Mouse (Mus musculus) megakaryocyte, embryonic 14.5 days (primary cell): Measurements from ENCODE around the gene Hddc3. TPM values are rescaled to one million over a fixed set of nuclear protein-coding genes. Genes with fewer than 3 reads are reported as not detected.

Experiments used
- H3K27me3 ChIP-seq: replicated peaks from 2 replicates; pipeline ENCODE3; 2012; ENCODE audit warnings: inconsistent platforms
- H3K36me3 ChIP-seq: replicated peaks from 2 replicates; pipeline ENCODE3; 2012; ENCODE audit warnings: low read length, inconsistent platforms, mixed read lengths
- H3K4me1 ChIP-seq: 2 replicates; pipeline ENCODE4 v1.6.1; 2012; ENCODE audit warnings: inconsistent platforms
- H3K4me3 ChIP-seq: replicated peaks from 2 replicates; pipeline ENCODE3; 2012; ENCODE audit warnings: moderate library complexity, mild to moderate bottlenecking, inconsistent platforms
- H3K9me3 ChIP-seq: 2 replicates; pipeline ENCODE4 v1.6.1; 2012; ENCODE audit warnings: inconsistent platforms
- FLI1 ChIP-seq: IDR thresholded peaks from 2 replicates; pipeline ENCODE4 v1.6.1; 2012; ENCODE audit warnings: low read length, inconsistent platforms, mixed read lengths
- GATA1 ChIP-seq: IDR thresholded peaks from 3 replicates; pipeline ENCODE4 v1.6.1; 2012; ENCODE audit warnings: mixed read lengths, low read length, inconsistent platforms, borderline replicate concordance
- polyA plus RNA-seq: library from polyadenylated mRNA; stranded (reverse); fragments of >175 nt; gene quantifications from 2 replicates; pipeline ENCODE4 v1.2.3, GENCODE M21; 2012; ENCODE audit warnings: low replicate concordance; ENCODE audit not compliant: insufficient read depth

Gene Hddc3
- polyA plus RNA-seq, 1 experiment, result 104 TPM

DNA sequence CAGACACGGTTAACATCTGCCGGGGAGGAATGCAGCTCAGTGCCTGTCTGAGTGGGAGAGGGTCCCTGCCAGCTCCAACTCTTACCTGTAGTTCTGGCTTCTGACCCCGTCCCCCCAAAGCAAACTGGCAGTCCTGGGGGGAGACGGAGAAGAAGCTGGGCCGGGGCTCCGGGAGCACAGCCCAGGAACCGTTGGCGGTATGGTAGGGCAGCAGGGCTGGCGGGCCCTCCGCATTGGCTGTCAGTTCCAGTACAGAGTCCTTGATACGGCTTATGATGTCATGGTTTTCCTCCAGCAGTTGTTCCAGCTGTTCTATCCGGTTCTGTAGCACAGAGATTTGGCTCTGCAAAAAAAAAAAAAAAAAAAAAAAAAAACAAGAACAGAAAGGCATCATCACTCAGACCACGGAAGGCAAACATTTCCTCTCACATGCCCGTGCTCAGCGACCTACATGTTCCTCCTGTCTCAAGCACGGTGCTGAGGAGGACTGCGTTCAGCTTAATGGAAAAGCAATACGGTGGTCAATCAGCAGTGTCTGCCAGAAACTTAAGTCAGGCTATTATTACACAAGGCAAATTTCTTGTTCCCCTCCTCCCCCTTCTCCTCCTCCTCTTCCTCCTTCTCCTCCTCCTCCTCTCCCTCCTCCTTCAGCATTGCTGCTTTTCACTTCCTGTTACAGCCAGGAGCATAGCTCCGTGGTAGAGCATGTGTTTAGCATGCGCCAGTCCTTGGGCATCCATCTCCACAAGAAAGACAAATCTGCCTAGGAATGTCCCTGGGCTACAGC, 25.9 kb downstream of the Hddc3 start:
- peaks cover 76% of the 10 kb centered on the region for H3K4me1 ChIP-seq

DNA sequence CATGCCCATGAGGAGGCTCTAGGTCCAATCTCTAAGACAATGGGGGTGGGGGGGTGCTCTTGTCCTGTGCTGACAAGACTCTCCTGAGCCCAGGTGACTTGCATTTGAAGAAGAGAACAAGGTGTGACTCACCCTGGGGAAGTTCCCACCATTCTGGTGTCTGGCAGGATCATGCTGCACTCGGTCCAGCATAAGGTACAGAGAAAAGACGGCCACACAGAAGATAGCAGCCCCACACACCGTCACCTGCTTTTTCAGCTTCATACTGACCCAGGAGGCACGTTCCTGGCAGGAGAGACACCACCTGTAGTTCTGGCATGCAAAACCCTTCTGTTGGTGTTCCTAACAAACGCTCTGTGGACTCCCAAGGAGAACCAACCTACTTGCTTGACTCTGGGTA, 26.6 kb downstream of the Hddc3 start:
- H3K4me1 ChIP-seq, result peaks cover 79% of the 10 kb centered on the region
- no peak for TF ChIP-seq GATA1
- no peak for TF ChIP-seq FLI1
- no peaks in the 10 kb centered on the region for H3K27me3 ChIP-seq
- peaks cover 46% of the 10 kb centered on the region for H3K36me3 ChIP-seq
- H3K9me3 ChIP-seq, result no peaks in the 10 kb centered on the region
- H3K4me3 ChIP-seq, result peak overlapping the region; percentile 97

More for the DNA sequence above, 25.9 kb downstream of the Hddc3 start:
- no peaks in the 10 kb centered on the region for H3K9me3 ChIP-seq
- H3K4me3 ChIP-seq, result peak overlapping the region; percentile 97
- H3K36me3 ChIP-seq, result peaks cover 52% of the 10 kb centered on the region
- TF ChIP-seq GATA1 (0 out of 3 replicates have a peak, but pooled peaks have one; percentile 6), FLI1 (no peak)
- H3K27me3 ChIP-seq, result no peaks in the 10 kb centered on the region

DNA sequence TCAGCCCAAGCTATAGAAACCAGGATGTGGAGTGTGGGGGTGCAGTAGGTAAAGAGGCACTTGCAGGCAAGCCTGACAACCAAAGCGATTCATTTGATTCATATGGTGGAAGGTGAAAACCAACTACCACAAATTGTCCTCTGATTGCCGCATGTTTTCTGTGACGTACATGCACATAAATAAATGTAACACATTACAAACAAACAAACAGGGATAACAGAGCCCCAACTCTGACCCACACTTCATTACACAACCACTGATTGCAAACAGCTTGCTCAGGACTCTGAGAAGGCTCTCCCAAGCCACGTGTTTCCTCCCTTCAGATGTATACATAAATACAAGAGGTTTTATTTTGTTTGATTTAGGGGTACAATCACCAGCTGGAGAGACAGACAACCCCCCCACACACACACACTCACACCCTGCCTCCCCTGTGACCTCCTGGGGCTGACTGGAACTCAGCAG, 27.1 kb downstream of the Hddc3 start:
- H3K4me1 ChIP-seq, result peaks cover 84% of the 10 kb centered on the region

DNA sequence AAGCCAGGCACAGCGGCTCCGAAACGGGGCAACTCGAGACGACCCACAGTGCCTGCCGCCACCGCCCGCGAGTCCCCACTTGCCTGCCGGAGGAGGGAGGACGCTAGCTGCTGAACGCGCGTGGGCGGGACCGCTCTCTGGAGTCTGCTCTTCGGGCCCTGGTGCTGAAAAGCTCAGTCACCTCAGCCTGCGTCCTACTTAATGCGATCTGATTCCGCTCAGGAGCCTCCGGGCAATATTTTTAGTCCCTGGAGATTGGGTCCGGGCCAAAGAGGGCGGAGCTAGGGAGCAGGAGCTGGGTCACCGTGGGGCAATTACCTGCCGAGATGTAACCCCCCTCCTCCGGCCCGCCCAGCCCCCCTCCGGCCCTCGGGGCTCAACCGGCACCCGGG, 27.7 kb downstream of the Hddc3 start:
- H3K4me3 ChIP-seq, result peak overlapping the region; percentile 97
- peaks cover 91% of the 10 kb centered on the region for H3K4me1 ChIP-seq
- H3K27me3 ChIP-seq, result no peaks in the 10 kb centered on the region
- peaks cover 38% of the 10 kb centered on the region for H3K36me3 ChIP-seq
- H3K9me3 ChIP-seq, result no peaks in the 10 kb centered on the region
- TF ChIP-seq GATA1 (no peak), FLI1 (no peak)

More for the DNA sequence above, 27.1 kb downstream of the Hddc3 start:
- TF ChIP-seq GATA1 (no peak), FLI1 (no peak)
- Histone ChIP-seq H3K4me3 (peak overlapping the region; percentile 97), H3K27me3 (no peaks in the 10 kb centered on the region), H3K9me3 (no peaks in the 10 kb centered on the region), H3K36me3 (peaks cover 41% of the 10 kb centered on the region)

DNA sequence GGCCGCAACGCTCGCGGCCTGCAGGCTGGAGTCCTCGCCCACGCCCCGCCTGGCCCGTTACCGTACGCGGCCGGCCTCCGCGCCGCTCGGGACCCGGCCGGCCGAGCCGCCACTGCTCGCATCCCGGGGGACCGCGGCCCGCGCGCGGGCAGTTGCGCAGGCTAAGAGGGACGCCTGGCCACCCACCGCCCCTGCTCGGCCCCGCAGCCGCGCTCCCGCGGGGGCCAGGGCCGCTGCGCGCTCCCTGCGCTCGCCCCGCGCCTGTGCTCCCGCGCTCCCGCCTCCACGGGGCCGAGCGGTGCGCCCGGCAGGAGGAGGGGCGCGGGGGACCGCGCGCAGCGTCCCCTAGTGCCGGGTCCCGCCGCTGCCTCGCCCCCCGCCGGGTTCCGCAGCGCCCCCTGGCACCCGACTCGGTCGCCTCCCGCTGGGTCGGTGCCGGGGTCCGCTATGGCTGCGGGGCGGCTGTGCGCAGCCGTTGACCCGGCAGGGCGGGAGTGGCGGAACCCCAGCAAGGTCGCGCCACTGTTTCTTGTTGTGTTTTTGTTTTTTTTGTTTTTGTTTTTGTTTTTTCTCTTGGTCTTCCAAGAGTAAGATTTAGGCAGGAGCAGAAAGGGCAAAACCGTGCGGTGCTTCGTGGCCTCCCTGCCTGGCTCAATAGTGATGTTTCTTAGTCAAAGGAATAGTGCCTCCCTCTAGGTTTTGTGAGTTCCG, 28.3 kb downstream of the Hddc3 start, which contains the start of gene Man2a2:
TSS of gene Man2a2 (minus strand) at position 335 of the 711 bp plus-strand sequence.
- peaks cover 92% of the 10 kb centered on the region for H3K4me1 ChIP-seq
- TF ChIP-seq GATA1, result no peak
- TF ChIP-seq FLI1, result no peak
- no peaks in the 10 kb centered on the region for H3K9me3 ChIP-seq
- H3K27me3 ChIP-seq, result no peaks in the 10 kb centered on the region
- H3K36me3 ChIP-seq, result peaks cover 34% of the 10 kb centered on the region
- H3K4me3 ChIP-seq, result peak within 1 kb of the TSS; percentile 97

DNA sequence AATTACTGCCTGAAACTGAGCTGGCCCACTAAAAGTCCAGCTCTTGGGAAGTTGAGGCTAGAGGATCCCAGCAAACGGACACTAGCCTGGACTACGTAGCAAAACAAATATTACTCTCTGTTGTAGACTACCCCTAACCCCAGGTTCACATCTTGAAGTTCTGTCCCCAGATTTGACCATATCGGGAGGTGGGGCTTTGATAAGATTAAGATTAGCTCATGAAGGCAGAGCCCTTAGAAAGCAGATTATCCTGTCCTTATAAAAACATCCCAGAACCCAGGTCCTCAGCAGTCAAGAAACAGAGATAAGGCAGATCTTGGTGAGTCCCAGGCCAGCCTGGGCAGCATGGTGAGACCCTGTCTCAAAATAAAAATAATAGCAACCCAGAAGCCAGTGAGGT, 29.3 kb downstream of the Hddc3 start:
- peaks cover 34% of the 10 kb centered on the region for H3K36me3 ChIP-seq
- H3K4me1 ChIP-seq, result peaks cover 92% of the 10 kb centered on the region
- TF ChIP-seq GATA1 (no peak), FLI1 (no peak)
- H3K9me3 ChIP-seq, result no peaks in the 10 kb centered on the region
- H3K4me3 ChIP-seq, result no peak overlapping the region
- H3K27me3 ChIP-seq, result no peaks in the 10 kb centered on the region

DNA sequence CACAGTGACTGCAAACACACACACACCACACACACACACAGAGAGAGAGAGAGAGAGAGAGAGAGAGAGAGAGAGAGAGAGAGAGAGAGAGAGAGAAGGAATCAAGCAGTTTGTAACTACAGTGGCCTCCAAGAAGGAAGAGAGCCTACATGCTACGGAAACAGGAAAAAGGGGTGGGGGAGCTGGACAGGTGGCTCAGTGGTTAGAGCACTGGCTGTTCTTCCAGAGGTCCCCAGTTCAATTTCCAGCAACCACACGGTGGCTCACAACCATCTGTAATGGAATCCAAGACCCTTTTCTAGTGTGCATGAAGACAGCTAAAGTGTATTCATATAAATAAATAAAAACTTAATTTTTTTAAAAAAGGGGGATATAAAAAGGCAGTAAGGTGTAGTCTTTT, 29.8 kb downstream of the Hddc3 start:
- Histone ChIP-seq H3K4me3 (no peak overlapping the region), H3K27me3 (no peaks in the 10 kb centered on the region), H3K9me3 (no peaks in the 10 kb centered on the region), H3K4me1 (peaks cover 92% of the 10 kb centered on the region), H3K36me3 (peaks cover 34% of the 10 kb centered on the region)
- TF ChIP-seq GATA1 (no peak), FLI1 (no peak)

DNA sequence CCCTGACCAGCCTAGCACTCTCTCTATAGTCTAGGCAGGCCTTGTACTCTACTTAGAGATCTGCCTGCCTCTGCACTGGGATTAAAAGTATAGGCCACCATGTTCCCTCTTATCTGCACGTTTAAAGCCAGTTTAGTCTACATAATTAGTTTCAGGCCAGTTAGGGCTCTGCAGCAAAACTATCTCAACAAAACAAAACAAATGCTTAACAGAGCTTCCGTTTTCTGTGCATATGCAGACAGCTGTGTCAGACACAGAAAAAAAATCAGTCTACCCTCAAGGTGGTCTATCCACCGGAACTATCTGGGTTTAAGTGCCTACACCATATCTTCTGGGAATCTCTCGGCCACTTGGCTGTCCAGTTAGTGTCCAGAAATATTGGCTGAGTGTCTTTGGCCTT, 30.4 kb downstream of the Hddc3 start:
- H3K27me3 ChIP-seq, result no peaks in the 10 kb centered on the region
- peaks cover 34% of the 10 kb centered on the region for H3K36me3 ChIP-seq
- H3K4me1 ChIP-seq, result peaks cover 89% of the 10 kb centered on the region
- H3K4me3 ChIP-seq, result peak overlapping the region; percentile 6
- no peaks in the 10 kb centered on the region for H3K9me3 ChIP-seq
- TF ChIP-seq FLI1 (no peak), GATA1 (no peak)

DNA sequence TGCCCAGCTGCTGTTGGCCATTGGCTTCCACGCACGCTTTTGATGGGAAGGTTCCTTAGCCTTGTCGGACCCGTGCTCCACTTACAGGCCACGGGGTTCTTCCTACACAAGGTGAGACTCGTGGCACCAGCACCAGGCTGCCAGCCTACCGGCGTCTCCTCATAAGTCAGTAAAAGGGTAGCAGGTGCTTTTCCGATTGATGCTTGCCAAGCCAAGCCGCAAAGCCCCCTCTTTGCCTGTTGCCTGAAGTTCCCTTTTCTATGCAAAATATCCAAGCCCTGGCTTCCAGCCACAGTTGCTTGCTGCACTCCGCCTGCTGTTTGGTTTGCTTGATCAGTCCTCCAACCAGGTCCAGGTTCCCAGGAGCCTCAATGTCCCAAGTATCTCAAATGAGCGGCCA, 30.9 kb downstream of the Hddc3 start:
- H3K4me1 ChIP-seq, result peaks cover 89% of the 10 kb centered on the region
- H3K9me3 ChIP-seq, result no peaks in the 10 kb centered on the region
- TF ChIP-seq FLI1 (no peak), GATA1 (no peak)
- H3K27me3 ChIP-seq, result no peaks in the 10 kb centered on the region
- peaks cover 35% of the 10 kb centered on the region for H3K36me3 ChIP-seq
- no peak overlapping the region for H3K4me3 ChIP-seq

DNA sequence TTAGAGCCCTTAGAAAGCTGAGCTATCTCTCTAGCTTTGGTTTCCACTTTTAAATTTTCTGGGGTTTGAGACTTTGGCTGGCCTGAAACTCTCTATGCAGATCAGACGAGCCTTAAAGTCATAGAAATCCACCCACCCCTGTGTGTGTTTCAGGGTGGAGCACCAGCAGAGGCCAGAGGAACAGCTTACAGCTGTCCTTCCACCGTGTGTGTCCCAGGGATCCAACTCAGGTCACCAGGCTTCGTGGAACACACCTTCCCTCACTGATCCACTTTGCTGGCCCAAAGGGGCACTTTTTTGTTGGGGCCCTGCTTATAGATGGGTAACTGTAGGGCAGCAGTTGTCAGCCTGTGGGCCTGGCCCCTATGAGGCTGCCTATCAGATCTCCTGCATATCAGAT, 31.4 kb downstream of the Hddc3 start:
- TF ChIP-seq FLI1 (no peak), GATA1 (no peak)
- H3K27me3 ChIP-seq, result no peaks in the 10 kb centered on the region
- H3K36me3 ChIP-seq, result peaks cover 35% of the 10 kb centered on the region
- no peaks in the 10 kb centered on the region for H3K9me3 ChIP-seq
- peaks cover 86% of the 10 kb centered on the region for H3K4me1 ChIP-seq
- H3K4me3 ChIP-seq, result peak overlapping the region; percentile 51
